Mouse (Mus musculus) adrenal gland, adult (tissue): ENCODE data around the gene Usp50.

Source experiments
- DNase-seq, 2 experiments: peaks; one replicate each; pipeline ENCODE4 v3.0.0; 2022 to 2023; ENCODE audit warnings: low spot score in 1 of 2; ENCODE audit not compliant: inconsistent age in 2 of 2

Usp50 gene

GRCm38 (mm10) chr2:126743389-126743788 lies 39.9 kb downstream of the Usp50 start:
- no peak for DNase-seq

- DNase-seq: no peak
Observed at GRCm38 (mm10) chr2:126740314-126740713, 43.0 kb downstream of the Usp50 start.

DNA sequence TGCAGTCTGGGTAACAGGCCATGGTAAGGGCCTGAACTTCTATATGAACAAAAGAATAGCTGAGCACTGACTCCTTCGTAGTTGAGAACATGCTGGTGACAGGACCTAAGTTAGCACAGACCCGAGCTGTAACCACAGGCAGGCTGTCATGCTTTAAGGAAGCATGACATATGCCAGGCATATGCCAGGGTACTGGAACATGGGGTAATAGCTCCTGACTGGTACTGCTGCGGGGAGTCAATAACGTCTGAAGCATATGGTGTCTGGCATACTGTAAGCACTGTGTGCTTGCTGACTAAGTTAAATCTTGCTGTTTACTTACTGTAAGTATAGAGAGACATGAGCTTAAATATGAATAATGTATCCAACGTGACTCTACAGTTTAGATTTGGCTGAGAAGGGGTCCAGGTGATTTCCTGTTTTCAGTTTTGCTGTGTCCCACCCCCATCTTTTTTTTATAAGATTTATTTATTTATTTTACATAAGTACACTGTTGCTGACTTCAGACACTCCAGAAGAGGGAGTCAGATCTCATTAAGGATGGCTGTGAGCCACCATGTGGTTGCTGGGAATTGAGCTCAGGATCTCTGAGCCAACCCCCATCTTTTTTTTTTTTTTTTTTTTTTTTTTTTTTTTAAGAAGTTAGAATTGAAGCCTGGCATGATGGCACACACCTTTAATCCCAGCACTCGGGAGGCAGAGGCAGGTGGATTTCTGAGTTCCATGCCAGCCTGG lies 47.8 kb downstream of the Usp50 start:
- DNase-seq: no peak

GRCm38 (mm10) chr2:126730502-126730901 lies 52.8 kb downstream of the Usp50 start:
- DNase-seq: no peak

DNA sequence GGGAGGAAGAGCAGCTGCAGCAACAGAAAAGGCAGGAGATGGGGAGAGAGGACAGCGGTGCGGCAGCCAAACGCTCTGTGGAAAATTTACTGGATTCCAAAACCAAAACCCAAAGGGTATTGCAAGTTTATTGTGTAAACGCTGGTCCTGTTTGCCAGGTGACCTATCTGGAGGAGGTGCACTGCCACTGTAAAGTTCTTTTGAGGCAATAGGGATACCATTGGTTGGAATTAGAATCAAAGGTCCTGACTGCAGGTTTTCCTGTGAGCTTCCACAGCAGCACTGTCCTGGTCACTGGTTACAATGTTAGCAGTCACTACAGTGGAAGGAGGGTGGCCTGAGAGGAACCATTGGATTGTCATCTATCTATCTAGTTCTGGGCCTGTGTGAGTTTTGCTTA lies 54.1 kb downstream of the Usp50 start:
- DNase-seq: no peak

DNA sequence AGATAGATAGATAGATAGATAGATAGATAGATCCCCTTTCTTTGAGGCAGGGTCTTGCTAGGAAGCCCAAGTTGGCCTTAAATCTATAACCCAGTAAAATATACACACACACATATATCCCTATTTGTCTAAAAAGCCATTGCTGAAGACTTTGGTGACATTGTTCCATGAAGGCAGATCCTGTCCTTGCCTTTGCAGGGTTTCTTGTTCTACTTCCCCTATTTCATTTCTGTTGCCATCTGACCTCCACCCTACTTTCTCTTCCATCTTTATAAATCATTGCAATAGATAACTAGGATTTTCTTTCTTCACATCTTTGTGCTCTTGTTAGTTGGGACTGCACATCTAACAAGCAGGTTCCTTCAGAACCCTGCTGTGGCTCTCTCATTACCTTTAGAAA lies 70.3 kb downstream of the Usp50 start:
- DNase-seq: no peak

DNA sequence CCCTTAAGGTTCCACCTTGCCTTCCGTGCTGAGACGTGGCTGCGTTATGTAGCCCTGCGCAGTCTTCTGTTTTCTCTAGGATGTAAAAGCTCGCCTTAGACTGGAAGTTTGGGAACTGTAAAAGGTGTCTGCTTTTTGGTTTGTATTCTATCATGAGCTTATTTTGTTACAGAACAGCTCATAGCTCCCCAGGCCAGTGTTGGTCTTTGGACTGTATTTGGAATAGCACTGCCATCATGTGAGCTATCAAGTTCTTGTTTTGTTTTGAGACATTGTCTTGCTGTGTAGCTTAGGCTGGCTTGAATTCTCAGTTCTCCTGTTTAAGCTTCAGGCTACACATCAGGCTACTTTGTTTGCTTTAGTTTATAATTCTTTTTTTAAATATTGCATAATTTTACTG lies 70.7 kb downstream of the Usp50 start:
- DNase-seq: no peak

- no peak for DNase-seq
Observed at GRCm38 (mm10) chr2:126708361-126708760, 74.9 kb downstream of the Usp50 start.

DNA sequence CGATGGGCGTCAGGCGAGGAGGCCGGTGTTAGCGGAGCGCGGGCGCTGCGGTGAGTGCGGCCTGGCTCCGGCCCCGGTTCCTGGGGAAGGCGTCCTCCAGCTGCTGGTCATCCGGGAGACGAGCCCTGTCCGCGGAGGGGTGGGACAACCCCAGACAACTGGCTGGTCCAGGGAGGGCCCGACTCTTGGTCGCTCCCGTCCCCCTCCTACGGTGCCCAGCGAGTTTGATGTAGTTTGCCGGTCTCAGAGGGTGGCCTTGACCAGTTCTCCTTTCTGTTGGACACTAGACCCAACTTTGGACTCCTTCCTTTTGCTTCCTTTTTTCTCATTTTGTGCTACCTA lies 75.9 kb downstream of the Usp50 start:
- no peak for DNase-seq

- peak; percentile 98 to 99 for DNase-seq
Observed at GRCm38 (mm10) chr2:126706759-126707437, 76.4 kb downstream of the Usp50 start, which contains the start of gene Usp8. Gene Usp8 (plus strand): TSS chr2:126707328.

DNA sequence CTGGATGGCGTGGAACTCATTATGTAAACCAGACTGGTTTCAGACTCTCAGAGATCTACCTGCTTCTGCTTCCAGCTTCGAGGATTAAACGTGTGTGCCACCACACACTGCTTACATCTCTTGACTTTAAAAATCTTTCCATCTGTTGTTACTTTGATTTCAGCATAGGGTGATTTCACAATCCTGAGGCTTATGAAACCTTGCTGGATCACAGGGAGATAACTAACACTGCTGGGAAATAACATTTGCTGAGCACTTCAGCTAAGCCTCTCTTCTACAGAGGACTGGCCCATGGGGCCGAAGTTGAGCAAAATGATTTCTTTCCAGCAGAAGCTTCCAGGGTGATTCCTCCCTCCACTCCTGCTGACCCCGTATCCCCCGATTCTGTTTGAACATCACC lies 88.0 kb downstream of the Usp50 start:
- peak in 1 of 2 experiments; percentile 63 for DNase-seq

- no peak for DNase-seq
Observed at GRCm38 (mm10) chr2:126691290-126691689, 92.0 kb downstream of the Usp50 start.

GRCm38 (mm10) chr2:126682937-126683336 lies 100.3 kb downstream of the Usp50 start:
- DNase-seq: no peak

GRCm38 (mm10) chr2:126682333-126682732 lies 100.9 kb downstream of the Usp50 start:
- DNase-seq: peak in 1 of 2 experiments; percentile 46

DNA sequence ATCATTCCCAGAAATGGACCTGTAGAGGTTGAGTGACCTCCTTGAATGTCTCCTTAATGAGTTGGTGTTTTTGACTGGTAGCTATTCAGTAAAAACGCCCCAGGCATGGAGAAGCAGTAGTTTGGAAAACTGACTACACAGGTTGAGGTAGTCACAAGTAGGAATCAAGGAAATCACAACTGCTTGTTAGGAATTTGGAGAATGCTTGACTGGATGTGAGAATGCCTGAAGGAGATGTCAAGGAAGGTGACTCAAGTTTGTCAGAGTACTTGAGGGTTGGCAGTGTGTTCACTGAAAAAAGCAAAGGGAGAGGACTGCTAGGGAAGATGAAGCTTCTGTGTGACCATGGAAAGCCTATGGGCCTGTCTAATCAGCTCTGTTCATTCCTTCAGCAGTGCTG lies 105.9 kb downstream of the Usp50 start:
- DNase-seq: no peak

DNA sequence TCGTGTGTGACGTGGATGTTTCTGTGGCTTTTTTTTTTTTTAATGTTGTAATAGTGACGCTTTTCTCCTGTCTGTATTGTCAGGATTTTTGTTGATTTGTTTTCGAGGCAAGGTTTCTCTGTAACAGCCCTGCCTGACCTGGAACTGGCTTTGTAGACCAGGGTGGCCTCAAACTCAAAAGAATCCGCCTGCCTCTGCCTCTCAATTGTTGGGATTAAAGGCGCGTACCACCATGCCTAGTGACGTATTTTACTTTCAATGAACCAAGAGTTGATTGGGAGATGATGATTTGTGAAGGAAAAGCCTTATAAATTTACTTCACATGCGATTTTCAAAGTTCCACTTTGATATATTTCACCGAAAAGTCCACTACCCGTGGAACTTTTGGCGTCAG lies 107.2 kb downstream of the Usp50 start, which contains the start of gene Gabpb1:
Gene Gabpb1 (minus strand): TSS at position 216 of the 394 bp plus-strand sequence.
- DNase-seq: no peak

DNA sequence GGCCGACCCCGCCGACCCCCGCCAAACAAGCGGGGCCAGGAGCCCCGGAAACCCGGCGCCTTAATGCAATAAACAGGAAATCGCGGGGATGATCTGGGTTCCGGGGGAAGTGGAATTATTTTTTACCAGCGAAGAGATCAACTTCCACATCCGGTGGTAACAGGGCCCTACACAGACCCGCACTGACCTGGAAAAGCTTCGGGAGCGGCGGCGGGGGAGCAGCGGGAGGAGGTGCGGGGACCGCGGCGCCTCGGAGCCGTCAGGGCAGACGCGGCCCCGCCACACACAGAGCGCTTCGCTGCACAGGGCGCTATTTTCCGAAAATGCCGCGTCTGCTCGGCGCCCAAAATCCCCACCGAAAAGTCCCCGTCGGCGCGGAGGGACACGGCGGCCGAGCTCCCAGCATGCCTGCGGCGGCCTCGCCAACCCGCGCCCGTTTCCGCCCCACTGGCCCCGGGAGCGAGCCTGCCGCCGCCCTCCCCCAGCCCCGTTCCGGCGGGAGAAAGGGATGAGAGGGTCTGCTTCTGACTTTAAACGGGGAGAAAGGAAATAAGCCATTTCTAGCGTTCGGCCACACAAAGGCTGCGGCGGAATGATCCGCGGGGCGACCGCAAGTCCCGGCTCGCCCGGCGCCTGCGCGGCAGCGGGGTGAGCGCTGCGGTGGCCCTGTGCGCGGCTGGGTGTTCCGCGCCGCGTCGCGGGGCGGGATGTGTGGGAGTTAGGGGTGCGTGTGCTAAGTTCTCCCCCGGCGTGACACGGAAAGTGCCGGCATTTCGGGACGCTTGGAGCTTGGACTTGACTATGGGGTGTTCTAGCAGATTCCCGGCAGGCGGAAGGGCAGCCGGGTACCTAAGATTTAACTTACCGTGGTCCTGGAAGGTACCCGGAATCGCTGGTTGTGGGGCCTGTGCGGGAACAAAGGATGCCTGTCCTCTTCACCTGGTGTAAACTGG lies 107.8 kb downstream of the Usp50 start:
- peak; percentile 90 to 98 for DNase-seq

- DNase-seq: peak; percentile 69 to 91
Observed at GRCm38 (mm10) chr2:126674441-126675168, 108.7 kb downstream of the Usp50 start.

DNA sequence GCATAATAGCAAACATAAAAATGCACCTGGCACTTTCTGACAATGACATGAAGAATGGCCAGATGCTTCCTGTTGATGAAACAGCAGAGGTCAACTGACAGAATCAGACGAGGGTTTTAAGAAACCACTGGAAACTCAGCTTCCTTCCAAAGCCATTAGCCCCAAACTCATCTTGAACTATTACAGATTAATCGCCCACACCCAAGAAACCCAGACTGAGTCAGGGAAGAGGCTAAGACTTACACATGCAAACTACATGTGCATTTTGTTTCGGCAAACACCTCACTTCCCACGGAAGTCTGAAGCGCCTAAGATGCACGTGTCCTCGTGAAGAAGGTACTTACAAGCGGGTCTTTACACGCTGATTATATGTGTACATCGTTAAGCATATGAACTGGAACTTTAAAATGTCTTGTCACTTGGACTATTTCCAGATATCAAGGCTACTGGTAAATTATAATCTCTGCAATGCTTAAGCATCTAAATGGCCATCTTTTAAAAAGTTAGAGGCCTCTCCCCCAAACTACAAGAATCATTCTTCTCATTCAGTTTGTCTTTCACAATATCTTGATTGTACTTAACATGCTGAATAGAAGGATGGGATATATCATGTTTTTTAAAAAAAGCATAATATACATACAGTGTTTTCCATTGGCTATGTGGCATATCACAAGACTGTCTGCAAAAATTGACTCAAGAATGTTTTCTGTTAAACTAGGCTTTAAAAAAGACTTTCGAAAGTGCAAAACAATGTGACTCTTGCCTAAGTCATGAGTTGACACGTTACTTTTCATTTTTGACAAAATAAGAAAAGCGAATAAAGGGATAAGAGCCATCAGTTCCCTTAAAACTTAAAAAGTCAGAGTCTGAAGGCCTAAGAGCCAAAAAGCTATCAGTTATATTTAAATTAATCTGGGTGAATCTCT lies 109.7 kb downstream of the Usp50 start:
- DNase-seq: peak in 1 of 2 experiments; percentile 51
